Mouse (Mus musculus) right cerebral cortex, postnatal 25 days (tissue): Measurements from ENCODE around the gene Slc25a5.

Experiments used
- DNase-seq: peaks from one replicate; pipeline ENCODE4 v3.0.0; 2022

Gene Slc25a5

DNA sequence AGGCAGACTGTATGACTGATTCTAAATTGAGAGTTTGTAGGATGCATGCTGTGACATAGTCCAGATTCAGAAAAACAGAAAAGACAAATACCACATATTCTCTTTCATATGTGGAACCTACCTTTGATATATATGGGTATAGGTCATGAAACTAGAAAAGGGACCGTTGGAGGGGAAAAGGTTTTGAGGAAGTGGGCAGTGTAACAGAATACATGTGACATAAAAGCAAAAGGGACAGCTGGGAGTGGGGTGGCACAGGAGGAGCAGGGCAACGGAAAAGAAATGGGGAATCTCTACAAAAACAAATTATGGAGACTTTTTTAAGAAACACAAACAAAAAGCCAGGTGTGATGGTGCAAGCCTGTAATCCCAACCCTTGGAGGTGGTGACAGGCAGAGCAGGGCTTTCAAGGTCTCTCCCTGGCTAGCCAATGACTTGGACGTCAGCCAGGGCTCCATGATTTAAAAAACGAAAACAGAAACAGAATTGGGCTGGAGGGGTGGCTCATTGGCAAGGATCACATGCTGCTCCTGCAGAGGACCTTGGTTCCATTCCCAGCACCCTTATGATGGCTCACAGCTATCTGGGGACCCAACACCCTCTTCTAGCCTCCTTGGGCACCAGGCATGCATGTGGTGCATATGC lies 48.0 kb downstream of the Slc25a5 start:
- DNase-seq, result no peak

GRCm38 (mm10) chrX:36847152-36847551 lies 51.7 kb downstream of the Slc25a5 start:
- no peak for DNase-seq
